Mouse (Mus musculus): ENCODE measurements around the gene Cela1. TPM values are rescaled to one million over a fixed set of nuclear protein-coding genes. Genes with fewer than 3 reads are reported as not detected.
A peak's percentile ranks its signal among the peaks of the same experiment; 100 is the strongest.

Gene Cela1
- polyA plus RNA-seq, 1 experiment from 2014 or later, result 180 TPM

- 70% methylated on average over 10 of the region's 10 CpGs for WGBS
- no peak for ATAC-seq
- H3K4me2 ChIP-seq (ENCODE audit: low read depth, low read length), result no peak overlapping the region
These were observed 10.4 kb upstream of the Cela1 start for GRCm38 (mm10) chr15:100698078-100698477.

DNA sequence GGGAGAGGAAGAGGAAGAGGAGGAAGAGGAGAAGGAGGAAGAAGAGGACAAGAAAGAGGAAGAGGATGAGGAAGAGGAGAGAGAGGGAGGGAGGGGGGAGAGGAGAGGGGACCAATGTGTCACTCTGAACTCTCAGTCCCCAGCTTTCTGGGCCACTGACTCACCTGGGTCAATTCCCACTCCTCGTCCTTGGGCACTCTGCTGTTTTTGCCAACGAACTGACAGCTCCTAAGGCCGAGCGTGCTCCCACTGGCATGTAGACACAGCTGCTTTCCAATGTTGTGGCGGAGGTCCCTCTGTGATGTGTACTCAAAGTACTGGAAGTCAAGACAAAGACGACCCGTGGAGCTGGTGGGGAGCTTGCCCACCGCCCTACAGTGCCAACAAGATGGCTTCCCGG, 6.7 kb upstream of the Cela1 start:
- WGBS, result 90% methylated on average over 9 of the region's 9 CpGs
- Histone ChIP-seq H3K4me3 (ENCODE audit: low read length) (no peak overlapping the region), H3K27me3 (replicated peaks; ENCODE audit: control insufficient read depth, insufficient read depth, low read length) (no peaks in the 10 kb centered on the region), H3K9ac (ENCODE audit: low read depth, low read length) (no peak overlapping the region), H3K27ac (ENCODE audit: low read length) (no peak overlapping the region), H3K36me3 (ENCODE audit: control insufficient read depth, insufficient read depth, low read length) (no peaks in the 10 kb centered on the region), H3K9me3 (ENCODE audit: control insufficient read depth, low read length) (peaks cover 6% of the 10 kb centered on the region), H3K4me2 (ENCODE audit: low read depth, low read length) (no peak overlapping the region), H3K4me1 (ENCODE audit: control insufficient read depth, insufficient read depth, low read length) (no peaks in the 10 kb centered on the region)
- no peak for ATAC-seq

More at GRCm38 (mm10) chr15:100698078-100698477, 10.4 kb upstream of the Cela1 start:
- Histone ChIP-seq H3K27ac (ENCODE audit: low read length) (no peak overlapping the region), H3K27me3 (replicated peaks; ENCODE audit: control insufficient read depth, insufficient read depth, low read length) (no peaks in the 10 kb centered on the region), H3K9ac (ENCODE audit: low read depth, low read length) (no peak overlapping the region), H3K36me3 (ENCODE audit: control insufficient read depth, insufficient read depth, low read length) (no peaks in the 10 kb centered on the region), H3K9me3 (ENCODE audit: control insufficient read depth, low read length) (no peaks in the 10 kb centered on the region), H3K4me1 (ENCODE audit: control insufficient read depth, insufficient read depth, low read length) (no peaks in the 10 kb centered on the region), H3K4me3 (ENCODE audit: low read length) (no peak overlapping the region)

DNA sequence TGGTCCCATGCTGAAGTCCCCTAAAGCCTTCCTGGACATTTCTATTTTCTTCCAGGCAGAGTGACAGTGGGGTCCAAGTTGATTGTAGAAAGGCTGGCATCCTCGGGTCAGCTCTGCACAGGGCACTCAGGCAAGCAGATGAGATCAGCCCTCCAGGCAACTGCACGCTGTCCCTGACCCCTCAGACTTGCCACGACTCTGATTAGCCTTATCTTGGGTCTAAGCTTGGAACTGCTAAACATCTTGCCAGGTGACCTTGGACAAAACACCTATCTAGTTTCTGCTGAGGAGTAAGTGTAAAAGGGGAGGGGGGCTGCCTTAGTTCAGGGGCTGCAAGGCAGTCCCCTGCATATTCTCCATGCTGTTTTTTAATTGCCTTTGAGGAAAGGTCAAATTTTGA, 4.3 kb upstream of the Cela1 start:
- Histone ChIP-seq H3K27me3 (replicated peaks; ENCODE audit: control insufficient read depth, insufficient read depth, low read length) (no peaks in the 10 kb centered on the region), H3K9me3 (ENCODE audit: control insufficient read depth, low read length) (peaks cover 6% of the 10 kb centered on the region), H3K4me3 (ENCODE audit: low read length) (no peak overlapping the region), H3K9ac (ENCODE audit: low read depth, low read length) (no peak overlapping the region), H3K36me3 (ENCODE audit: control insufficient read depth, insufficient read depth, low read length) (no peaks in the 10 kb centered on the region), H3K27ac (ENCODE audit: low read length) (no peak overlapping the region), H3K4me2 (ENCODE audit: low read depth, low read length) (no peak overlapping the region), H3K4me1 (ENCODE audit: control insufficient read depth, insufficient read depth, low read length) (peaks cover 6% of the 10 kb centered on the region)
- no peak for ATAC-seq
- 45% methylated on average over 3 of the region's 3 CpGs for WGBS

GRCm38 (mm10) chr15:100686989-100687388, 732 bp downstream of the Cela1 start:
- H3K27ac ChIP-seq (ENCODE audit: low read length), result no peak overlapping the region
- H3K9me3 ChIP-seq (ENCODE audit: control insufficient read depth, low read length), result peaks cover 6% of the 10 kb centered on the region
- H3K36me3 ChIP-seq (ENCODE audit: control insufficient read depth, insufficient read depth, low read length), result no peaks in the 10 kb centered on the region
- peaks cover 8% of the 10 kb centered on the region for H3K4me1 ChIP-seq (ENCODE audit: control insufficient read depth, insufficient read depth, low read length)
- no peak overlapping the region for H3K4me2 ChIP-seq (ENCODE audit: low read depth, low read length)
- peak overlapping the region; percentile 11; the same call in 1 of the 2 replicates for H3K4me3 ChIP-seq (ENCODE audit: low read length)
- H3K9ac ChIP-seq (ENCODE audit: low read depth, low read length), result peak overlapping the region; percentile 38; the same call in 1 of the 2 replicates
- WGBS, result 22% methylated on average over 12 of the region's 12 CpGs
- ATAC-seq, result peak; percentile 41; the same call in 1 of the 2 replicates
- H3K27me3 ChIP-seq (replicated peaks; ENCODE audit: control insufficient read depth, insufficient read depth, low read length), result no peaks in the 10 kb centered on the region

GRCm38 (mm10) chr15:100686434-100686833, 1.3 kb downstream of the Cela1 start:
- no peak overlapping the region for H3K4me3 ChIP-seq (ENCODE audit: low read length)
- no peak overlapping the region for H3K27ac ChIP-seq (ENCODE audit: low read length)
- no peak overlapping the region for H3K4me2 ChIP-seq (ENCODE audit: low read depth, low read length)
- no peak overlapping the region for H3K9ac ChIP-seq (ENCODE audit: low read depth, low read length)
- no peaks in the 10 kb centered on the region for H3K36me3 ChIP-seq (ENCODE audit: control insufficient read depth, insufficient read depth, low read length)
- no peak for ATAC-seq
- peaks cover 6% of the 10 kb centered on the region for H3K9me3 ChIP-seq (ENCODE audit: control insufficient read depth, low read length)
- H3K4me1 ChIP-seq (ENCODE audit: control insufficient read depth, insufficient read depth, low read length), result peaks cover 8% of the 10 kb centered on the region
- WGBS, result 83% methylated on average over 6 of the region's 6 CpGs
- H3K27me3 ChIP-seq (replicated peaks; ENCODE audit: control insufficient read depth, insufficient read depth, low read length), result no peaks in the 10 kb centered on the region

- no peaks in the 10 kb centered on the region for H3K36me3 ChIP-seq (ENCODE audit: control insufficient read depth, insufficient read depth, low read length)
- no peak for ATAC-seq
- WGBS, result 79% methylated on average over 8 of the region's 8 CpGs
- H3K9me3 ChIP-seq (ENCODE audit: control insufficient read depth, low read length), result peaks cover 4% of the 10 kb centered on the region
- peaks cover 11% of the 10 kb centered on the region for H3K4me1 ChIP-seq (ENCODE audit: control insufficient read depth, insufficient read depth, low read length)
- no peak overlapping the region for H3K27ac ChIP-seq (ENCODE audit: low read length)
- H3K4me2 ChIP-seq (ENCODE audit: low read depth, low read length), result no peak overlapping the region
- H3K27me3 ChIP-seq (replicated peaks; ENCODE audit: control insufficient read depth, insufficient read depth, low read length), result no peaks in the 10 kb centered on the region
- H3K9ac ChIP-seq (ENCODE audit: low read depth, low read length), result no peak overlapping the region
- no peak overlapping the region for H3K4me3 ChIP-seq (ENCODE audit: low read length)
These were observed 1.9 kb downstream of the Cela1 start for GRCm38 (mm10) chr15:100685849-100686248.

DNA sequence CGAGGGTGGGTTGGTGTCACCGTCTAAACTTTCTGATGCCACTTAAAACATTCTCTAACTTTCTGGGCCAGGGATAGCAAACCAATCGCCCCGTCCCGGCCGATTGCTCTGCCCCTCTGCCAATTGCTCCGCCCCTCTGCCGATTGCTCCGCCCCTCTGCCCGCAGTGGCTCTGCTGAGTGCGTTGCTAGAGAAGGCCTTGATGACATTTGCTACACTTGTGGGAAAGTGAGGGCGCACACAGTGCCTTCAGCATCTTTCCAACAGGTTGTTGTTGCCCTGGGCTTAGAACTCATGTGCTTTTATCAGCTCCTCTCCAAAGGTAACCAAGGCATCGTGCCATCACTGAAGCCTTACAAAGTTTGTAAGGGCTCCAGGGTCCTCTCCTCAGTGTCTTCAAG, 2.5 kb downstream of the Cela1 start:
- peaks cover under 1% of the 10 kb centered on the region; the same call in 1 of the 2 replicates for H3K9me3 ChIP-seq (ENCODE audit: control insufficient read depth, low read length)
- H3K4me1 ChIP-seq (ENCODE audit: control insufficient read depth, insufficient read depth, low read length), result peaks cover 15% of the 10 kb centered on the region
- H3K27me3 ChIP-seq (replicated peaks; ENCODE audit: control insufficient read depth, insufficient read depth, low read length), result no peaks in the 10 kb centered on the region
- H3K36me3 ChIP-seq (ENCODE audit: control insufficient read depth, insufficient read depth, low read length), result no peaks in the 10 kb centered on the region
- H3K27ac ChIP-seq (ENCODE audit: low read length), result no peak overlapping the region
- ATAC-seq, result no peak
- 24% methylated on average over 13 of the region's 13 CpGs for WGBS
- H3K4me2 ChIP-seq (ENCODE audit: low read depth, low read length), result no peak overlapping the region
- no peak overlapping the region for H3K4me3 ChIP-seq (ENCODE audit: low read length)
- no peak overlapping the region for H3K9ac ChIP-seq (ENCODE audit: low read depth, low read length)

- Histone ChIP-seq H3K9me3 (ENCODE audit: control insufficient read depth, low read length) (no peaks in the 10 kb centered on the region), H3K9ac (ENCODE audit: low read depth, low read length) (no peak overlapping the region), H3K36me3 (ENCODE audit: control insufficient read depth, insufficient read depth, low read length) (no peaks in the 10 kb centered on the region), H3K27ac (ENCODE audit: low read length) (no peak overlapping the region), H3K4me2 (ENCODE audit: low read depth, low read length) (no peak overlapping the region), H3K4me1 (ENCODE audit: control insufficient read depth, insufficient read depth, low read length) (peaks cover 15% of the 10 kb centered on the region), H3K4me3 (ENCODE audit: low read length) (no peak overlapping the region), H3K27me3 (replicated peaks; ENCODE audit: control insufficient read depth, insufficient read depth, low read length) (no peaks in the 10 kb centered on the region)
- peak; percentile 10; the same call in 1 of the 2 replicates for ATAC-seq
- WGBS, result 61% methylated on average over 10 of the region's 10 CpGs
These were observed 3.3 kb downstream of the Cela1 start for GRCm38 (mm10) chr15:100684450-100684849.

DNA sequence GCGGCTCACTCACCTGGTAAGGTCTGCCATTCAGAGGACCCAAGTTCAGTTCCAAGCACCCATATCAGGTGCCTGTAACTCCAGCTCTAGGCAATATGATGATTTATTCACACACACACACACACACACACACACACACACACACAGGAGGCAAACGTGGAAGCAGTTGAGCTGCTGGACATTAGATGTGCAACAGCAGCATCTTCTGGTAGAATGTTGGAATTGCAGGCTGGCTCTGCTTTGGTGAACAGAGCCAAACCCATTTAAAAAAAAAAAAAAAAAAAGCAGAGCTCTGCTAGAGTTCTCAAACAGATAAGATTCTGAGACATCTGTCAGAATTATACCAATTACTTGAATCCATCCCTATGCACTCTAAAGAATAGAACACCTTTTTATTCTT, 4.7 kb downstream of the Cela1 start:
- WGBS, result 50% methylated on average over 2 of the region's 2 CpGs
- H3K4me2 ChIP-seq (ENCODE audit: low read depth, low read length), result no peak overlapping the region
- no peak overlapping the region for H3K9ac ChIP-seq (ENCODE audit: low read depth, low read length)
- peaks cover 15% of the 10 kb centered on the region for H3K4me1 ChIP-seq (ENCODE audit: control insufficient read depth, insufficient read depth, low read length)
- no peak overlapping the region for H3K4me3 ChIP-seq (ENCODE audit: low read length)
- H3K9me3 ChIP-seq (ENCODE audit: control insufficient read depth, low read length), result no peaks in the 10 kb centered on the region
- H3K27me3 ChIP-seq (replicated peaks; ENCODE audit: control insufficient read depth, insufficient read depth, low read length), result no peaks in the 10 kb centered on the region
- no peak overlapping the region for H3K27ac ChIP-seq (ENCODE audit: low read length)
- 0 out of 2 replicates have a peak, but pooled peaks have one; percentile 4 for ATAC-seq
- H3K36me3 ChIP-seq (ENCODE audit: control insufficient read depth, insufficient read depth, low read length), result no peaks in the 10 kb centered on the region

DNA sequence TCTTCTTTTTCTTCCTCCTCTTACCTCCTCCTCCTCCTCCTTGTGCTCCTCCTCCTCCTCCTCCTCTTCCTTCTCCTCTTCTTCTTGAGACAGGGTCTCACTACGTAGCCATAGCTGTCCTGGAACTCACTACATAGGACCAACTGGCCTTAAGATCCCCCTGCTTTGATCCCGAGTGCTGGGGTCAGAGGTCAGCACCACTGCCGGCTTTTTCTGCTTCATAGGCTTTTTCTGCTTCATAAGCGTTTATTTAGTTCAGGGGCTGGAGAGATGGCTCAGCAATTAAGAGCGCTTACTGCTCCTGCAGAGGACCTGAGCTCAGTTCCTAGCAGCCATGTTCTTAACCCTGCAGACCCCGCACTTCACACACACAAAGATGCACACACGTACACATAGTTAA, 6.0 kb downstream of the Cela1 start:
- Histone ChIP-seq H3K9ac (ENCODE audit: low read depth, low read length) (no peak overlapping the region), H3K4me3 (ENCODE audit: low read length) (no peak overlapping the region), H3K36me3 (ENCODE audit: control insufficient read depth, insufficient read depth, low read length) (no peaks in the 10 kb centered on the region), H3K4me1 (ENCODE audit: control insufficient read depth, insufficient read depth, low read length) (peaks cover 7% of the 10 kb centered on the region; the same call in 1 of the 2 replicates), H3K27ac (ENCODE audit: low read length) (no peak overlapping the region), H3K4me2 (ENCODE audit: low read depth, low read length) (no peak overlapping the region), H3K9me3 (ENCODE audit: control insufficient read depth, low read length) (no peaks in the 10 kb centered on the region), H3K27me3 (replicated peaks; ENCODE audit: control insufficient read depth, insufficient read depth, low read length) (no peaks in the 10 kb centered on the region)
- no peak for ATAC-seq
- WGBS, result 44% methylated on average over 7 of the region's 7 CpGs

Measured in intestine, embryonic 16.5 days (tissue).